Mouse (Mus musculus): ENCODE results near the gene Tiam1. TPM values are rescaled to one million over a fixed set of nuclear protein-coding genes. Genes with fewer than 3 reads are reported as not detected.

The Tiam1 gene
- polyA plus RNA-seq, 2 experiments = 1.6 to 4.2 TPM

DNA sequence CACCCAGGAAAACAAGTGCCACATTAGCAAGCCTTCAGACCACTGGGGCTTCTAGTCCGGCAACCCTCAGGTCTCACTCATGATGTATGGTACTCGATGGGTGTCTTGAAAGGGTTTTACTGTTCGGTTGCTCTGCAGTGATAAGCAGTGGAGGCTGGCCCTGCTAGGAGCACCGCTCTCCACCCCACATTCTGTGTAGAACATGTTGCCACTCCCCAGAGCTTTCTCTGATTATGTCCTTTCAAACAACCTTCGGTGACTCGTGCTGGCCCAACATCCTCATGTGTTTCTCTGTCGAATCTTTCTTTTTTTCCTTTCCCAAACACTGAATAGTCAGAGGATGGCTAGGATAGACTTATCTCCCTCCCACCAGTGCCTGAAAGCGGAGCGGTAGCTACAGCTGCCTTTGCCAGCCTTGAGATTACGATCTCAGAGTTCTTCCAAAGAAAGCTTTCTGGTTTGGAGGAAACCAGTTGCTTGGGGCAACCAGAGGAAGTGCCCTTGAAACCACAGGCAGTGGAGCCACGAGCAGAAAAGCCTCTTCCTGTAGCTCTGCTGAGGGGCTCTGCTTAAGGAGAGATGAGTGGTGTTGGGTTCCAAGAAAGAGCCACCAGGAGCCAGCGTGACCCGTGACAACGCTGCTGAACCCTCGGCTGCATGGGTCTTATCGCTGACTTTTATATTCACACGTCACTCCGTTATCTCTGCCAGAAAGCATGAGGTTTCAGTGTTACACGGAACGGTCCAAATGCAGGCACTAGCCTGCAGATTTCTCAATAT is 157.7 kb downstream of the Tiam1 start:
- peak; percentile 44 to 56 (median 49) for DNase-seq (ENCODE audit: low read depth in 3 of 3, low spot score in 3 of 3)
- 8% methylated on average over 20 of the region's 20 CpGs for WGBS (ENCODE audit: insufficient replicate concordance)
- Histone ChIP-seq H3K9me3 (ENCODE audit: control insufficient read depth, low read length) (no peaks in the 10 kb centered on the region), H3K36me3 (replicated peaks; ENCODE audit: control insufficient read depth, insufficient read depth, low read depth) (no peaks in the 10 kb centered on the region), H3K4me3 (ENCODE audit: insufficient read depth in 1 of 2, low read depth in 2 of 2, low read length in 2 of 2) (peak overlapping the region; percentile 35), H3K27me3 (ENCODE audit: control insufficient read depth, insufficient read depth, low read length) (no peaks in the 10 kb centered on the region), H3K4me2 (ENCODE audit: low read depth) (peak overlapping the region; percentile 73), H3K27ac (peak overlapping the region; percentile 36), H3K9ac (replicated peaks) (no peak overlapping the region), H3K4me1 (replicated peaks; ENCODE audit: control insufficient read depth in 2 of 2, insufficient read depth in 2 of 2, low read length in 1 of 2) (peaks cover 26 to 51% of the 10 kb centered on the region in 2 experiments)
- TF ChIP-seq EP300 (IDR thresholded peaks at IDR 0.05; ENCODE audit: low read depth) = peak; percentile 51
- TF ChIP-seq CTCF (IDR thresholded peaks at IDR 0.05; ENCODE audit: low read depth) = no peak
- ATAC-seq (ENCODE audit: insufficient read depth) = peak; percentile 79

DNA sequence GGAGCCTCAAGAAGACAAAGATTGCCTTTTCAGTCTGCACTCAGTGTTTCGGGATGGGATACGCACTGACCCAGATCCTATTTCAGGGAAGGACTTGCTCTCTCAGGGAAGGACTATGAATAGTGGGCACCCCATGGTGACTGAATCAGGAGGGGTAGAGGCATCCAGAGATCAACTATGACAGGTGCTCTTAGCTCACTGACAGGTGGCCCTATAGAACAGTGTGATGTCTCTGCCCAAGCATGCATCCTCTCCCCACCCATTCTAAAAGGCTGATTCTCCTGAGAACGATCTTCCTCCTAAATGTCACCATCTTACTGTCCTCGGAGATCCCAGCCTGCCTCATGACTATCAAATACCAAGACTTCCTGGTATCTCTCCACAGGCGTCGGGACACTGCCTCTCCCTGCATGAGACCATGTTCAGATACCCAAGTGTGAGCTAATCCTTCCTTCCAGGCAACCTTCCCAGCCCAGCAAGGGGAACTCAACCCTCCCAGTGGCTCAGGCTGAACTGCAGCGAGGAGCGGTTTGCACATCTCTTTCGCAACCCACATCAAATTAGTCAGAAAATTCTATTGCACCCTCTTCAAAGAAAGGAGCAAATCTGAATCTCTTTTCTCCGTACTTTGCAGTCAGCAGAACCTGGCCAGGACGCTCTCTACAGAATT is 163.4 kb downstream of the Tiam1 start:
- no peak overlapping the region for H3K27ac ChIP-seq
- no peaks in the 10 kb centered on the region for H3K9me3 ChIP-seq (ENCODE audit: control insufficient read depth, low read length)
- TF ChIP-seq EP300 (IDR thresholded peaks at IDR 0.05; ENCODE audit: low read depth) (no peak), CTCF (IDR thresholded peaks at IDR 0.05; ENCODE audit: low read depth) (no peak)
- no peak overlapping the region for H3K9ac ChIP-seq (replicated peaks)
- no peak for ATAC-seq (ENCODE audit: insufficient read depth)
- no peak overlapping the region for H3K4me2 ChIP-seq (ENCODE audit: low read depth)
- DNase-seq (ENCODE audit: low read depth in 3 of 3, low spot score in 3 of 3) = no peak
- no peaks in the 10 kb centered on the region for H3K27me3 ChIP-seq (ENCODE audit: control insufficient read depth, insufficient read depth, low read length)
- H3K4me3 ChIP-seq (ENCODE audit: insufficient read depth in 1 of 2, low read depth in 2 of 2, low read length in 2 of 2) = no peak overlapping the region
- H3K36me3 ChIP-seq (replicated peaks; ENCODE audit: control insufficient read depth, insufficient read depth, low read depth) = no peaks in the 10 kb centered on the region
- 64% methylated on average over 11 of the region's 11 CpGs for WGBS (ENCODE audit: insufficient replicate concordance)
- peaks cover 1 to 21% of the 10 kb centered on the region in 2 experiments for H3K4me1 ChIP-seq (replicated peaks; ENCODE audit: control insufficient read depth in 2 of 2, insufficient read depth in 2 of 2, low read length in 1 of 2)

DNA sequence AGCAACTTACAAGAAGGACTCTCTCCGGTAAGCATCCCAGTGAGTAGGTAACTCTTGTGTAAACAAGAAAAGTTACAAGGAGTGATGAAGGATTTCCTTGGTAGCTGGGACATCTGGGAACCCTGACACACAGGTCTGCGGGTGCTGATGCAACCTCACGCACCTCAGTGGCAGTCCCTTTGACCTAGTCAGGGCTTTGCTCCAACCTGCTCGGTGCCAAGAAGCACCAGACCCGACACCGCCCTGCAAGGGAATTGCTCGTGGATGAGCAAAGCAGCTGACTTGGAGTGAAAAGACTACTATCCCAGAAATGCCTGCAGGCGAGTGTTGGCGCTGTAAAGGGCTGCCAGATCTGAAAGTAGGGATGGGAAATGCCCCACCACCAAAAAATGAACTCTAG is 168.1 kb downstream of the Tiam1 start:
- Histone ChIP-seq H3K27ac (no peak overlapping the region), H3K4me2 (ENCODE audit: low read depth) (no peak overlapping the region), H3K9me3 (ENCODE audit: control insufficient read depth, low read length) (no peaks in the 10 kb centered on the region), H3K9ac (replicated peaks) (no peak overlapping the region), H3K36me3 (replicated peaks; ENCODE audit: control insufficient read depth, insufficient read depth, low read depth) (no peaks in the 10 kb centered on the region), H3K4me3 (ENCODE audit: insufficient read depth in 1 of 2, low read depth in 2 of 2, low read length in 2 of 2) (no peak overlapping the region), H3K4me1 (replicated peaks; ENCODE audit: control insufficient read depth in 2 of 2, insufficient read depth in 2 of 2, low read length in 1 of 2) (peaks cover 0 to 2% of the 10 kb centered on the region in 2 experiments; a peak in 1 of 4 replicates), H3K27me3 (ENCODE audit: control insufficient read depth, insufficient read depth, low read length) (no peaks in the 10 kb centered on the region)
- TF ChIP-seq EP300 (IDR thresholded peaks at IDR 0.05; ENCODE audit: low read depth) (no peak), CTCF (IDR thresholded peaks at IDR 0.05; ENCODE audit: low read depth) (no peak)
- 79% methylated on average over 9 of the region's 9 CpGs for WGBS (ENCODE audit: insufficient replicate concordance)
- ATAC-seq (ENCODE audit: insufficient read depth) = no peak
- DNase-seq (ENCODE audit: low read depth in 3 of 3, low spot score in 3 of 3) = no peak

DNA sequence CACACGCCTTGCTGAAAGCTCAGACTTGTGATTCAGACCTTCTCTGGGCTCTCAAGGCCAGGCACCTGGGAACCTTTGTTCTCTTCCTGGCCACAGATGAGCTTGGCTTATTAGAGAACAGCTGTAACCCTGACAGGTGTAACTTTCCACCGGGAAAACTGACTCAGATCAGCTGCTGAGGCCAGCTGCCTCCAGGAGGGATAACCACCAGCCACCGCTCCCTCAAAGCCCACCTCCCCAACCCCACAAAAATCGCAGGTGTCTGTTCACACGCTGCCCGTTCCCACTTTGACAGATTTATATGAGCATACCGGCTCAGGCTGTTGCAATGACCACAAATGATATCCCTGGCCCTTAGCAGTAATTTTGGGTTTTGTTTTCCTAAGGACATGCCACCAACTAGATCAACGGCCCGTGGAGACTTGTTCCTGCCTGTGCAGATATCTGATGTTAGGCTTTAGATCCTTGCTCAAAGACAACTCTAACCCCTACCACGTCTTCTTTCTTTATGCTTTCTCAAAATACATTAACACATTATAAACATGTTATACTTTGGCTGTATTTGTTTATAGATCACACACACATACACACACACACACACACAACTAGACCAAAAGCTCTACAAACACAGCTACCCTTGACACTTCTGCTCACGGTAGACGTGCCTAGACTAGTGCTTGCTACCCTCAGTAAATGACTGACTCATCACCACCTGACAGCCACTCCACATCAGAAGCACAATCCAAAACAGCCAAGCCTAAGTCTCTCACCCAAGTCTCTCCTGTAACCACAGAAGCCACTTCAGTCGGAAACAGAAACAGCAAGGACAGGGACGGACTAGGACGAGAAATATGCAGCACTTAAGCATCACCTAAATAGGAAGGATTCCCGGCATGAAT is 169.5 kb downstream of the Tiam1 start:
- Histone ChIP-seq H3K4me2 (ENCODE audit: low read depth) (no peak overlapping the region), H3K4me1 (replicated peaks; ENCODE audit: control insufficient read depth in 2 of 2, insufficient read depth in 2 of 2, low read length in 1 of 2) (0 out of 4 replicates have a peak, but pooled peaks cover 0 to 2% of the 10 kb centered on the region in 2 experiments), H3K9me3 (ENCODE audit: control insufficient read depth, low read length) (no peaks in the 10 kb centered on the region), H3K36me3 (replicated peaks; ENCODE audit: control insufficient read depth, insufficient read depth, low read depth) (no peaks in the 10 kb centered on the region), H3K27ac (no peak overlapping the region), H3K9ac (replicated peaks) (no peak overlapping the region), H3K4me3 (ENCODE audit: insufficient read depth in 1 of 2, low read depth in 2 of 2, low read length in 2 of 2) (no peak overlapping the region), H3K27me3 (ENCODE audit: control insufficient read depth, insufficient read depth, low read length) (no peaks in the 10 kb centered on the region)
- ATAC-seq (ENCODE audit: insufficient read depth) = no peak
- TF ChIP-seq EP300 (IDR thresholded peaks at IDR 0.05; ENCODE audit: low read depth) (no peak), CTCF (IDR thresholded peaks at IDR 0.05; ENCODE audit: low read depth) (no peak)
- no peak for DNase-seq (ENCODE audit: low read depth in 3 of 3, low spot score in 3 of 3)
- 58% methylated on average over 16 of the region's 16 CpGs for WGBS (ENCODE audit: insufficient replicate concordance)

All from liver, embryonic 14.5 days (tissue).